Mouse (Mus musculus): Measurements from ENCODE around the gene Synj2.

DNA sequence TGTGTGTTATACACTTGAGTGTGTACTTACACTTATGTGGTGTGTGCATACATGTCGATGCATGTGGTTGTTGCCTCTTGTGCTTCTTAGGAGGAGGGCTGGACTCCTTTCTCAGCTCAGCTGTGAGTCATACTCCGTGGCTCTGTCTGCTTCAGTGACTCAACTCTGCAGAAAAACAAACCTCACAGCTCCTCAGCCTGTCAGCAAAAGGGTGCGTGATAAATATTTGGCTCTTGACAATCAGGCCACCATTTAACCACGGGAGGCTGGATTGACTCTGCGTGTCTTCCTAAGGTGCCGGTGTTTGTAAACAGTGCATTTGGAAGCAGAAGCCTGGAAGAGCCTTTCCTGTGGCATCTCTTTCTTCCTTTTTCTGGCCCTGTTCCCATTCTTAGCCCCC lies 53.5 kb downstream of the Synj2 start:
- TF ChIP-seq HCFC1 (IDR thresholded peaks at IDR 0.05; ENCODE audit: low read depth, low read length): no peak
- TF ChIP-seq MAX (IDR thresholded peaks at IDR 0.05; ENCODE audit: low read length): no peak
- TF ChIP-seq BHLHE40 (IDR thresholded peaks at IDR 0.05; ENCODE audit: borderline replicate concordance, low read depth, low read length): no peak
- no peak for TF ChIP-seq CTCF (IDR thresholded peaks at IDR 0.05 in 2 of 3, conservative IDR thresholded peaks at IDR 0.05 in 1 of 3; ENCODE audit: control insufficient read depth in 1 of 3, insufficient read depth in 1 of 3, low read depth in 2 of 3, low read length in 3 of 3, poor library complexity in 1 of 3, severe bottlenecking in 1 of 3)
- TF ChIP-seq SIN3A (IDR thresholded peaks at IDR 0.05; ENCODE audit: low read length): no peak
- no peak for TF ChIP-seq USF1 (IDR thresholded peaks at IDR 0.05; ENCODE audit: low read depth, low read length)
- TF ChIP-seq POLR2A (IDR thresholded peaks at IDR 0.05; ENCODE audit: control insufficient read depth in 1 of 2, insufficient read depth in 1 of 2, low read depth in 1 of 2, low read length in 2 of 2, poor library complexity in 1 of 2): no peak
- no peak for TF ChIP-seq CHD2 (IDR thresholded peaks at IDR 0.05; ENCODE audit: low read length)
- TF ChIP-seq TCF12 (IDR thresholded peaks at IDR 0.05; ENCODE audit: low read depth, low read length): no peak
- TF ChIP-seq MAFK (IDR thresholded peaks at IDR 0.05; ENCODE audit: borderline replicate concordance, low read depth, low read length): no peak
- no peak for TF ChIP-seq MXI1 (IDR thresholded peaks at IDR 0.05; ENCODE audit: low read depth, low read length)
- no peak for TF ChIP-seq ZC3H11A (IDR thresholded peaks at IDR 0.05; ENCODE audit: low read depth, low read length)
- no peak for TF ChIP-seq POLR2AphosphoS2 (IDR thresholded peaks at IDR 0.05; ENCODE audit: low read length)
- TF ChIP-seq MEF2A (IDR thresholded peaks at IDR 0.05; ENCODE audit: extremely low read depth, insufficient replicate concordance, low read depth, low read length, poor library complexity, severe bottlenecking): no peak
